Mouse (Mus musculus) large intestine, adult 2 months (tissue): ENCODE data around the gene Pxmp2. TPM values are rescaled to one million over a fixed set of nuclear protein-coding genes. Genes with fewer than 3 reads are reported as not detected.

Experiments used
- DNase-seq: peaks from one replicate; pipeline ENCODE4 v3.0.0-alpha.2; 2012; ENCODE audit warnings: low read depth, low spot score
- WGBS: fragments of 180-500 bp; shearing (Covaris S2); methylation state at CpG from one replicate; pipeline ENCODE4 v1.1.7; 2018; 5-methylcytosine and 5-hydroxymethylcytosine counted together
- polyA plus RNA-seq: library from polyadenylated mRNA; depleted of rRNA; stranded (reverse); fragments of >200 nt; gene quantifications from 2 replicates; pipeline ENCODE4 v1.2.3, GENCODE M21; 2012; rRNA removed

The Pxmp2 gene
- polyA plus RNA-seq, 1 experiment: 5.1 TPM

GRCm38 (mm10) chr5:110232346-110232745 lies 53.6 kb downstream of the Pxmp2 start:
- WGBS: 64% methylated on average over 6 of the region's 6 CpGs
- no peak for DNase-seq

- WGBS: 37% methylated on average over 13 of the region's 13 CpGs
- no peak for DNase-seq
These were observed 54.3 kb downstream of the Pxmp2 start for GRCm38 (mm10) chr5:110231638-110232037.

- WGBS: under 1% methylated on average over 81 of the region's 81 CpGs
- DNase-seq: peak; percentile 40
These were observed 55.1 kb downstream of the Pxmp2 start, which contains the start of gene Ankle2 for GRCm38 (mm10) chr5:110230780-110231461. Gene Ankle2 (plus strand): TSS chr5:110231004.

- WGBS: 1% methylated on average over 8 of the region's 8 CpGs
- DNase-seq: no peak
These were observed 55.6 kb downstream of the Pxmp2 start for GRCm38 (mm10) chr5:110230401-110230779.

- no peak for DNase-seq
- WGBS: 38% methylated on average over 1 of the region's 1 CpGs
These were observed 58.6 kb downstream of the Pxmp2 start for GRCm38 (mm10) chr5:110227336-110227883.

- no peak for DNase-seq
- 79% methylated on average over 3 of the region's 3 CpGs for WGBS
These were observed 60.9 kb downstream of the Pxmp2 start for GRCm38 (mm10) chr5:110225056-110225455.

Other genes with a start within 250 kb of the Pxmp2 start
- 0.21 and 0.23 TPM in 2 replicates for gene Gm17655, start 213.7 kb downstream of the Pxmp2 start, polyA plus RNA-seq
- gene Gm35315, start 191.8 kb downstream of the Pxmp2 start, polyA plus RNA-seq: 0.20 and 0.41 TPM in 2 replicates
- gene Plcxd1, start 186.2 kb downstream of the Pxmp2 start, polyA plus RNA-seq: 0.36 and 0.49 TPM in 2 replicates
- gene Gtpbp6, start 178.0 kb downstream of the Pxmp2 start, polyA plus RNA-seq: 70.5 and 76.0 TPM in 2 replicates
- gene Zfp605, start 176.1 kb downstream of the Pxmp2 start, polyA plus RNA-seq: 0.30 and 0.44 TPM in 2 replicates
- gene Chfr, start 150.3 kb downstream of the Pxmp2 start, polyA plus RNA-seq: 34.2 and 51.3 TPM in 2 replicates
- 4.7 and 8.6 TPM in 2 replicates for gene Golga3, start 109.5 kb downstream of the Pxmp2 start, polyA plus RNA-seq
- gene Ankle2, start 55.2 kb downstream of the Pxmp2 start, polyA plus RNA-seq: 4.7 and 7.2 TPM in 2 replicates
- gene Pgam5, start 16.3 kb downstream of the Pxmp2 start, polyA plus RNA-seq: 19.0 and 21.0 TPM in 2 replicates
- 12.3 and 14.4 TPM in 2 replicates for gene Pole, start 120 bp upstream of the Pxmp2 start, polyA plus RNA-seq
- 4.9 and 5.0 TPM in 2 replicates for gene P2rx2, start 57.0 kb upstream of the Pxmp2 start, polyA plus RNA-seq
- 0.16 TPM in 1 of 2 replicates, not detected in the other for gene Lrcol1, start 58.5 kb upstream of the Pxmp2 start, polyA plus RNA-seq
- gene Fbrsl1, start 162.3 kb upstream of the Pxmp2 start, polyA plus RNA-seq: 31.2 and 40.4 TPM in 2 replicates